Mouse (Mus musculus) spleen, adult 18-20 months (tissue): ENCODE measurements at regions not wholly inside any gene's neighbourhood (a gene's known extent, or its start where the extent isn't known, plus 50 kb on each side); places are given as distances from the start of the nearest gene placed in this dataset.
"Not testable (repeated sequence)": the region's sequence is repeated elsewhere in the genome, so short reads cannot be mapped to it uniquely, and the experiment has no call there.

ENCODE experiments used
- DNase-seq, 2 experiments: peaks; one replicate each; pipeline ENCODE4 v3.0.0; 2022; ENCODE audit warnings: mixed read lengths in 2 of 2

DNA sequence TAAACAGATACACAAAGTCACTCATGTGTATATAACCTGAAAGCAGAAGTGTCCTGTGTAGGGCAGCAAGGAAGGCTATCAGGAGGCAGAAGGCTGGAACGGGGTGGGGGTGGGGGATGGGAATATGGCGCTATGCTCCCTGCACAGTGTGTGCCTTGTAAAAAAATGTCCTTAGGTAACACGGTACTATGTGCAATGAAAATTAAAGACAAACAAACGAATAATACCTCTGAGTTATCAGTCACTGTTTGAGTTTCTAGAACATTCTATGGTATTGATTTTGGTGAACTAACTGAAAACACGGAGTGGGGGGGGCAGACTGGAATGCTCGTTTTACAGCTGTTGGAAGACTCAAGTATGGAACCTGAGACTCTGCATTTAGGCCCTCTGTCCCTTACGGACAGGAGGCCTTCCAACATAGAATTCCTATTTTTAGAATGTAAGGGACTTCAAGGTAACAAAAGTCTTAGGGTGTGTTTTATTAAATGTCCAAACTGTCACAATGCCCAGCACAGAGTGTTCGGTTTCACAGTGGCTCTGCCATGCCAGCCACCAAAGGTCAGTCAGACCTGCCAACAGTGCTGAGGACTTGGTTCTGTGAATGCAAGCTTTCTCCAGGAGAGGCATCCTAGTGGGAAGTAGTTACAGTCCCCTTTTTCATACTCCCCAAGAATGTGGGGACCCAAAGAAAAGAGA, 240.6 kb downstream of the Ano6 start:
- DNase-seq, result no peak

DNA sequence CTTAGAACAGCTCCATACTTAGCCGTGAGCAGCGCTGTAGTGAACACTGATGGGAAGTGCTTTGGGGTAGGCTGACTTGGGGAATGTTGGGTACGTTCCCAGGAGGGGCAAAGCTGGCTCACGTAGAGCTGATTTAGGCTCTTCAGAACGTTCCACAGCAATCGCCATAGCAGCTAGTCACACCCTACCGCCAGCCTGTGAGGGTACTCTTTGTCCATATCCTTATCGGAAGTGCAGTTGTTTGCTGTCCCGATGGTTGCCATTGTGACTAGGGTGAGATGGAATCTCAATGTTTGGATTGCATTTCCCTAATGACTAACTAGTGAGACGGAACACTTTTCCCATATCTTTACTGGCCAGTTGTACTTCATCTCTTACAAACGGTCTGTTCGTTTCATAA, 244.6 kb downstream of the Ano6 start:
- DNase-seq, result no peak

DNA sequence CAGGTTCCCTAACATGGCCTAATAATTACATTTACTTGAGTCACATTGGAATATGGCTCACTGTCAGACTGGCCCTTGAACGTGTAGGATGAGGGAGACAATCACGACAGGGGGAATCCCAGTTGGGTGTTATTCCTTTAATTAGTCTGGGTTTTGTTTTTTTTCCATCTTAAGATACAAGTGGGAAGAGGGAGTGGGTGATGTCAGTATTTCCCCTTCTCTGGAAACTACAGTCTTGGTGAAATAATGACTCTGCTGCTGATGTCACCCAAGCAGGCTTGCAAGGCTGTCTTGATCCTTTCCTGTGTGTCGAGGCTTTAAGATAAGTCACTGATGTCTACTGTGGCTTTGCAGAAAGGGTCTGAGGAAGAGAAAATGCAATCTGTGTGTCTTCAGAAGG, 241.8 kb upstream of the Arid2 start:
- no peak for DNase-seq

DNA sequence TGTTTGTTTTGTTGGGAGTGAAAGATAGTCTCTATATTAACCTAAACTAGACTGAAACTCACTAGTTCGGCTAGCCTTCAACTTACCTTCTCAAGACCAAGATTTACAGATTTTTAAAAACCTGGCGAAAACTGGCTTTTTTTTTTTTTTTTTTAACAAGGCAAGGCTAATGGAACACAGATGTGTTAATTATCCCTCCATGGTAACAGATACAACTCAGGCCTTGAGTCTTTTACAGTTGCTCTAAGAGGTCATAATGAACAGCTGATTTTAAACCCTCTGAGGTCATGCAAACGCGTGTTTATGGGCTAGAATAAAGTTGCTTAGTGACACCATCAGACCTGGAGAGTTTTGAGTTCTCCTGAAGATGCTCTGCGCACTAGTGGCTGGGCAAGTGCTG, 240.7 kb upstream of the Arid2 start:
- DNase-seq, result no peak

DNA sequence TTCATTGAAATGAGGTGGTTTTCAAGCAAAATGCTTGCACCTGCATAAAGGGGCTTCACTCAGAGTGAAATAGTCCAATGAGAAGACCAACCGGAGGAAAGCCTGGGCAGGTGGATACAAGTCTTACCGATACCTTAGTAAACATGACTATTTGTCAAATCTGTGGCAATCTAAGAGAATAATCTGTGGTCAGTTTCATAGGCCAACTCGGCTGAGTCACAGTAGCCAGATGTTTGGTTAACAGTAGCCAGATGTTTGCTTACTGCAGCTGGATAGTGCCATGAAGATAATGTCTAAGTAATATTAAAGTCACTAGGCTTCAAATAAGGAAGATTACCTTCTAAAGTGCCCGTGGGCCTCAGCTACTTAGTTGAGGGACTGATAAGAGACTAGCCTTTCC, 236.9 kb upstream of the Arid2 start:
- DNase-seq, result no peak

DNA sequence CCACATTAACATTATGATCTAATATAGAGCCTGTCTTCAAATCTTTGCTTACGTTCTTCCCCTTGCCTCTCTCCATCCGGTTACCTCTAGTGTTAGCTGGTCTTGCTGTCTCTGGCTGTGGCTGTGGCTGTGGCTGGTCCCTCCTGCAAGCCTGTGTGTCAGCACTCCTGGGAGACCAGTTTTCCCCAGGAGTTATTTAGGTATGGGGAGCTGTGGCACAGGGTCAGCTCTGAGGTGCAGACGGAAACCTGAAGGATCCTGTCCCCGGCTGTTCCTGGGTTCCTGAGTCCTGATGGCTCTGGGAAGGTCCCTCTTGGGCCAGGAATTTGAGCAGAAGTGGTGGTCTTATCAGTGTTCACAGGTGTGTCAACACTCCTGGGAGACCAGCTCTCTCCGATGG, 234.7 kb upstream of the Arid2 start:
- no peak for DNase-seq

DNA sequence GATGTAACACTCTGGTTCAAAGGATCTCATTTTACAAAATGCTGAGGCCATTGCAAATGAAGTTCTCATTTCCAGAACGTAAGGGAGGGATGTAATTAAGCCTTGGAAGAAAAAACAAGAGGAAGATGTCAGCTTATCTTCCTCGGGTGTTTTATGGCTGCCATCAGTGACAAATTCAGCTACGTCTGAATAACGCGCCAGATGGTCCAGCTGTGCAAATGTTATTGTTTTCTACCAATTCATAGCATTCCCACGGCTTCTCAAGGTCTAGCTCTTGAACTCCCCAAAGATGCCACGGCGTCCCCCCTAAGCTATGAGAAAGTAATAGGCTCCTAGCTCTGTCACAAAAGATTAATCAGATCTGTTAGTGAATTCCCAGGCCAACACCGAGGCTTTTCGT, 232.0 kb upstream of the Arid2 start:
- DNase-seq, result no peak

DNA sequence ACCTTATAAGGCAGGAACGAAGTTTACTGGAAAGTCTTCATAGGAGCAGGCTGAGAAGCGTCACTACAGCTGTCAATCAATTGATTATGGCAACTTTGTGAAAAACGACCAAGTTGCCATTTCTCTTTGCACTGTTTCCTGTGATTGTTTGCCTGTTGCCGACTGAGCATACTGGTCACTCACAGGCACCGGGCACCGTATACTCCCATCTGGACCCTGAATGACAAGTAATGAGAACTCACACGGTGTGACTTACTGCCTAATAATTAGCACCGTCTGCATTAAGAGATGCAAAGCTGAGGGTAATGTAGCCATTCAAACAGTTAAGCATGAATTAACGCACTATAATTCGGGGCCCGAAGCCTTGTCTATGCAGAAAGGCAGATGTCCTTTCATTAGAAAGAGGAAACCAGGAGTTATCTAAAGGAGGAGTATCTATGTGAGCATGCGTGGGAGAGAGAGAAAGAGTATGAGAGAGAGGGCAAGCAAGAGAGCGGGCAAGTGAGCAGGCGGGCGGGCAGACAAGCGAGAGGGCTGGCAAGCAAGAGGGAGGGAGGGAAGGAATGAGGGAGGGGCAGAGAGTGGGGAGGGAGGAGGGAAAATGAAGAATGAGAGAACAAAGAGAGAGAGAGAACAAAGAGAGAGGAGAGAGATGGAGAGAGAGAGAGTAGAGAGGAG, 231.4 kb upstream of the Arid2 start:
- no peak for DNase-seq

DNA sequence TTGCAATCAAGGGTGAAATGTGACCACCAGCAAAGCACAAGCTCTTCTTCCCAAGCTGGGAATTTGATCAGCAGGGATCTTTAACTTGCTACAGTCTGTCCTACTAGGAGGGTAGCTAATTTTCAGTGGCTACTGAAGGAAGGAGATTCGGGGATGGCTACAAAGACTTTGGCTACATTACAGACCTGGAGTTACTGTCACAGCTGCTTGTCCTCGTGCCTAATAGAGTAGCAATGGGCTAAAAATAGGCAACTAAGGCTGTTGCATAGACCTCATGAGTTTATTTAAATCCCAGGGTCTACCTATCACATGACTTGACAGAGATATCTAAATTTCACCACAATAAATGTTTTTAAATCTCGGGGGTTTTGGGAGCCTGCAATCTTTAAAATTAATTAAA, 227.7 kb upstream of the Arid2 start:
- no peak for DNase-seq

DNA sequence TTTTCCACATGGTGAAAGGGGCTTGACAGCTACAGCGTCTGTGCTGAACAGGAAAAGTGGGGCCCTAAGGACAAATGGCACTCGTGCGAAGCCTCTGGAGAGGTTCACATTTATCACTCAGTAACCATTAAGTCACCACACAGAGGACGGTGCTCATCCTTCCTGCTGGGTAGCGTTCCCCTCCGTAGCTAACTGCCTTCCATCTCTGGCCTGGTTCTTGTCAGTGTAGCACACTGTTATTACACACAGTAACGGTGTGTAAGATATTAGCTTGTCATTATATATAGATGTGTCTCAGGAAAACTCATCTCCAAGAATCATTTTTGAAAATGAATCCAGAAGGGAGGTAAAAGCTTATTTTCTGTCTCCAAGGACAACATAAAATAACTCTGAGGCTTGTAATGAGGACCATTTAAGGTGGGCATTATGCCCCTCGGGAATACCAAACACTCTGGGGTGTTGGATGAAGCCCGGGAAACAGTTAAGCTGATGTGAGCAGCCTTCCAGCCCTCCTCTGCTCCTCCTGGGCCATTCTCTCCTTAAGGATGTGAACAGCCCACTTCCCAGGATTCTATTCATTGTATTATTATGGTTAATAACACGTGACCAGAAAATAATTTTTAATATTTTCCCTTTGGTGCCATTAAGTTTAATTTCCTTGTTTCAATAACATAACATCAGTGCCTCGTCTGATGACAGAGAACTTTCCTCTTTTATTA, 222.7 kb upstream of the Arid2 start:
- no peak for DNase-seq

DNA sequence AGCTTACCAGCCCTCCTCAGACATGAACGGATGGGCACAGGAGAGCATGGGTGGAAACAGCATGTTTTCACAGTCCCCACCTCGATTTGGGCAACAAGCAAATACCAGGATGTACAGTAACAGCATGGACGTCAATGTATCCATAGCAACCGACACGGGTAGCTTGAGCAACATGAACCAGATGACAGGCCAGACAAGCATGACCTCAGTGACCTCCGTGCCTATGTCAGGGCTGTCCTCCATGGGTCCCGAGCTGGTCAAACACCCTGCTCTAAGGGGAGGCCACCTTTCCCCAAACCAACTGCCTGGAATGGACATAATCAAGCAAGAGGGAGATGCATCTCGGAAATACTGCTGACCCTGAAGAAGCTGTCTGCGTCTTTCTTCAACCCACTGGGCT, 211.7 kb upstream of the Arid2 start:
- no peak for DNase-seq

DNA sequence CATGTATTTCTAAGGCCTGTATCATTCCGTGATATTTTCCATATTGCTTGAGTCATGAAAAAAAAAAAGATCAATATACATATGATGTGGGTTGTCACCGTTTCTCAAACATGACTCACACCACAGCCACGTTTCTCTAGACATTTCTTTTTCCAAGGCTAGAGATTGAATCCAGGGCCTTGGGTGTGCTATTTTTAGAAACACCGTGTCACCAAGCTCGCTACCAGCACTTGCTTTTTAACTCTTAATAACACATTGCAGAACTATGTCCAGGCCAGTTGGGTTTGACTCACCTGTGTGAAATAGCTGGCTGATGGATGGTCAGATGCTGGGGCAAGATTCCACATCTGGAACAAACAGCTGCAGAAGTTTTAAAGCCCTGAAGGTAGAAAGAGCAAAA, 209.6 kb upstream of the Arid2 start:
- no peak for DNase-seq

DNA sequence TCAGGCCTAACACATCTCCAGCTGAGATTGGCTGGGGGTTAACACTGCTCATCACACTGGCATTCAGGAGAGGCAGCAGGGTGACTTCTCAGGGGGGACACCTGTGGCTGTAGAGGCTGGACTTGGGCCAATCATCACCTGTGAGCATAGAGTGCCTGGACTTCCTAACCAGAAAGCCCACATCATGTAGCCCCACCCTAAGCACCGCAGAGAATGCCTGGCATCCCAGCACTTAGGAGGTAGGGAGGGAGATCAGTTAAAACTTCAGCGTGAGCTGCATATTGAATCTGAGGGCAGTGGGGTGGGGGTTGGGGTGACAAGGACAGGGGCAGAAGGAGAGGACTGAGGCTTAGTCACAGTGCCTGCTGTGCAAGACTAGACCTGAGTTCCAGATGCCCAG, 208.7 kb upstream of the Arid2 start:
- DNase-seq, result no peak

DNA sequence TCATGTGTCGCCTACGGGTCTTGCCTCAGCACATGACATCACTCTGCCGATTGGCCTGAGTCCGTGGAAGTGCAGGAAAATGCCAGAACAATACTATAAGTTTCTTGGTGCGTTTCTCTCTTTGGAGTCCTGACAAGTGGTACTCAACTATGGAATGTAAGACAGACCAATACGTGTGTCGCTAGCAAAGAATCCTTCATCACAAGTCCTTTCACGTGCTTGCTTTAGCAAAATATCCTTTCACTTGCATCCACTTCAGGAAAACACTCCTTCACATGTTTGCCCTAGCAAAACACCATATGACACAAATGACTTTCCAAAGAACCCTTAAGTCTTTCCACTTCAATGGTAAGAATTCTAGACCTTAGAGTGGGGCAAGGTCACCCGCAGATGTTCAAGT, 197.6 kb upstream of the Arid2 start:
- DNase-seq, result no peak

DNA sequence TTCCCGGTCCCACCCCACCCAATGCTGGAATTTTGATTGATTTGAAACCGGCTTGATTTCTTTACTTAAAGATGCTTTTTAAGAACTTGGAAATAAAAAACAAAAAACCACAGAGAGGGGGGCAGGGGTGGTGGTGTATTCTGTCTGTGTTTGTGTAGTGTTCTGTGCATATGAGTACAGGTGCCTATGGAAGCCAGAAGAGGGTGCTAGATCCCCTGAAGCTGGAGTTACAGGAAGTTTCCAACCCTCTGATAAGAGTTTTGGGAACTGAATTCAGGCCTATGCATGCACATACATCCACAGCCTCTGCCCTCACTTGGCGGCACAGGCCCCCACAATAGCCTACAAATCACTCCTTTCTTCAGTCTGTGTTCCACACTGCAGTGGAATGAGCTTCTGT, 190.9 kb upstream of the Arid2 start:
- DNase-seq, result no peak

DNA sequence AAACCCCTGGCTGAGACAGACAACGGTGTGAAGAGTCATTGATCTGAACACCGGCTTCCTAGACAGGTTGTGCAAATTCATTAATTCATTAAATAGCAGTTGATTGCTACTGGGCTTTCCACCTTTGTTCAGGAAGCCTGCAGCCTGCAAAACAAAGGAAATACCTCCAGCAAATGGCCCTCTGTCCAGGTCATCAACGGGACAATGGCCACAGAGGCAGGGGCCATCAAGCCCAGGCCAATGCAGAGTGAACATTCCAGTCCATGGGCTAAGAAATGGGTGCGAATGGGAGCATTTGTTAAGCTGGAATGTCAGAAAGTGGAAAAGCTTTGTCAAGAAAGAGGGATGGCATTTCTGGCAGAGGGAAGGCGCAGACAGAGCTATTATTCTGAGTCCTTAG, 188.5 kb upstream of the Arid2 start:
- DNase-seq, result no peak

DNA sequence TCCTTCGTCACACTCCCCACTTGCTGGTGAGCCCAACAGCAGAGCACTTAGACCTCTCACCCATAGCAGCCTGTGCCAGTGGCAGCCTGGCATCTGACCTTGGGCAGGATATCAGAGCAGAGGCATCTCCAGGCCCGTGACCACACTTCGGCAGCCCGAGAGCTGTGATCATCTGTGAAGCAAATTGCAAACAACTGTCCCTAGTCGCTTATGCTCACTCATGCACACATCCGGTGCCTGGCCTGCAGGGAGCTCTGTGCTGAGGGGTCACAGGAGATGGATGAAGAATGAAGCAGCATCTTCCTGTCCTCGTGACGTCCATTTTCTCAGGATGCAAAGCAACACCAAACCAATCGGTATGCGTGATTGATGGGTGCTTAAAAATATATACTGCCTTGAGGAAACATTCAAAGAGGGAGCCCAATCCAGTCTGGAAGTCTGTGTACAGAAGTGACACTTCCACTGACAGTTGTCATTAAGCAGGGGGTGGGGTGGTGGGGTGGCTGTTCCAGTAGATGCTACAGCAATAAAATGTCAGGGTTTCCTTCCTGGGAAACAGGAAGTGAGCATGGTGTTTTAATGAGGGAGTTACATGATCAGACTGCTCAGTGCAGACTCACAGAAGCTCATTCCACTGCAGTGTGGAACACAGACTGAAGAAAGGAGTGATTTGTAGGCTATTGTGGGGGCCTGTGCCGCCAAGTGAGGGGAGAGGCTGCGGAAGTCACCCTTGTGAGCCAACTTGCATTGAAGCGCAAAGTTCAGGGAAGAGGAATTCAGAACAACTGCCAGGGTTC, 187.3 kb upstream of the Arid2 start:
- DNase-seq, result not testable (repeated sequence)

DNA sequence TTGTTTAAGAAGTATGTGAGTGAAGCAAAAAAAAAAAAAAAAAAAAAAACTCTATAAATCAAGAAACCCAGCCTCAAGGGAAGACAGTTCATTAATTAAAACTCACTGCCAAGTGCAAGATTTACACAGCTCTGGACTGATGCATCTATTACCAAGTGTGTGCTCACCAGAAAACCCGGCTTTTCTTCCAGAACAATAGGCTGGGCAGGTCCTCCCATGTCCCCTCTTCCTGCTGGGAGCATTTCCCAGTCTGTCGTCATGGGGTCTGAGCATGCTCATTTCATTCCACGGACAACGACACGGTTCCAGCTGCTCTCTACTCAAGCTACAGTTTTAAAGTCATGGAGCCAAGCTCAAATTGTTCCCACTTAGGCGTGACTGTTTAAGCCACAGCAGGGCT, 183.6 kb upstream of the Arid2 start:
- DNase-seq, result no peak

DNA sequence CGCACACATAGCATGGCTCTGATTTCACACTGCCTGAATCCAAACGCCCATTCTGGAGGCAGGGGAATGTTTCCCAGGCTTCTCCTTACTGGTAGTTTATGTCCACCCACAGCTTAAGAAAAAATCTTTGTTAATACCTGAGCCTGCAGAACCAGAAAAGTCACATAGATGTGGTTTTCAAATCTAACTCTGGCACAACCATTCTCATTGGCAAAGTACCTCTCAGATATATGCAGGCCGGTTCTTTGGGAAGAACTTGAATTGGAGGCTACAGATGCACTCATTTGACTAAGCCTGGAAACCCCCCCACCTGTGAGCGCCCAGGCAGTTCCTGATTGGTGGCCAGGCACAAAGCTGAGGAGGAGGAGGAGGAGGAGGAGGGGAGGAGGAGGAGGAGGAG, 179.8 kb upstream of the Arid2 start:
- no peak for DNase-seq

DNA sequence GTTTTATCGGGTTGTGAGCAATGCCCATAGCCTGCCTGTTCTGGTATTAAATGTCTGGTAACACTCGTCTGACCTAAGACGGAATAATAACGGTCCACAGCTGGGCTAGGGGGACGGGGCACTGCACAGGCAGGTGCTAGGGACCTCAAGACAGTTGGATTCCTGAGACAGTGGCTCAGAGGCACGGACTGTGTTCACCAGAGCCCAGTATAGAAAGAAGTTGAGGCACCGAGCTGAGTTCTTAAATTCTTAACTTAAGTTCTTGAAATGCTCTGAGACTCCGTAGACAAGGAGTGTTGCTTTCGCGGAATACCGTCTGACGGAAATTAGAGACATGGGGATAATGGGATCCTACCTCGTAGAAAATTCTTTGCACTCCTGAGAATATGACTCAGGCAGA, 174.2 kb upstream of the Arid2 start:
- no peak for DNase-seq

DNA sequence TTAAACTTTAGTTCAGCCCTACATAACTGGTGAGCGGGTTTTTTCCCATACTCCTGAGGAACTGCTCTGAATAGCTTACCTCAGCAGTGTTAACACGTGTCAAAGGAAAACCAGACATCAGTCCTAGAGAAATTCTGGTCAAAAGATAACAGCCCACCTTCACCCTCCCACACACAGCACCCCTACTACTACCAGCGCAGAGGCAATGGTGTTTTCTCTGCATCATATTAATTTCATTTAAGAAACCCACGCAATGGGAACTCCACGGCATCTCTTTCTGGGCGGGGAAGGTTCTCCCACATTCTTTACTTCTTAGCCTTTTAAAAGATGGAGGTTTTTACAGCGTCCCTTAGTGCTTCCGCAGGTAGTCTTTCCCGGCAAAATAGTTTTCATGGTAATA, 172.7 kb upstream of the Arid2 start:
- DNase-seq, result no peak

DNA sequence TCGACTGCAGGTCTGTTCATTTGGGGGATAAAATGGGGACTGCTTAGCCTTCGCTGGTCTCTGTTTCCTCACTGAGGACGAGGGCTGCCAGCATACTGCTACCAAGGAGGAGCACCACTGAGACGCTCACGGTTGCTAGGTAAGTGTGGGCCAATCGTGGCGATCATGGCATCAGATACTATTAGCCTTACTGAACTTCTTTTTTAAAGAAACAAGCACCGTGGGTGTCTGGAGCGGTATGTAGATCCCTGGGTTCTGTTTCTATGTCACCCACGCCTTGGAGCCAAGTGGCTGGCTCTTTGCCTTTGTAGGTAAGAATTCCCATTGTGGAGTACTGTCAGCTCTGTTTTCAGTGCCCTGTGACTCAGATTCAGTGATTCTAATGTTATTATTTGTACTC, 172.1 kb upstream of the Arid2 start:
- no peak for DNase-seq

DNA sequence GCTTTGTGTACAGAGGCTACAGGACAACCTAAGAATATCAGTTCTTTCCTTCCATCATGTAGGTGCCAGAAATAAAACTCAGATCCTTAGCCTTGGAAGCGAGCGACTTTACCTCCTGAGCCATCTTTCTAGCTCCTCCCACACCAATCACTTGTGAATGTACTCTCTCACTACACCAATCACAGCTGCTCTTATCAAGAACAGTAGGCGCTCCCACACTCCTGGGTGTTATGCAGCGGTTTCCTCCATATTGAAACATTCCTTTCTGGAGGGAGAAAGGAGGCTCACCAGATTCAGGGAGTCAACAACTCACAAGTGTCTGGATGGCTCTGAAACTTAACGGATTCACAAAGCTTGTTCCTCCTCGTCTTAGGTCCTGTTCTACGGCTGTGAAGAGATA, 168.1 kb upstream of the Arid2 start:
- DNase-seq, result no peak

DNA sequence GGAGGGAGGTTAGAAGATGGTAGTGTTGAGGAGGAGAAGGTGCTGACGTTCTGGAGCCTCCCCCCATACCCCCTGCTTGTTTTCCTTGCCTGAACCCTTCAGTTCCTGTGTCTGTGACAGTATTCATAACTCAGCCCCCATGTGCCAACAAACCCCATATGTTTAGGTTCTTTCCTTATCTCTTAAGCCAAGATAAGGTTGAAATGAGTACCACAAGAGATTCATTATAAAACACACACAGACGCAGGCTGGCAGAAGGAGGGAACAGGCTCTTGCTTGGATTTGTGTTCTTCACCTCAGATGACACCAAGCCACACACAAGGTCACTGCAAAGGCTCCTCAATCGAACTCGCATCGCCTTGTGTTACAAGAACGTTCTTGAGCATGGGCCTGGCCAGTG, 162.9 kb upstream of the Arid2 start:
- no peak for DNase-seq
